Mouse (Mus musculus) thymus, postnatal 10 days (tissue): ENCODE measurements around the gene Hmgcs2.

ENCODE experiments used
- DNase-seq, 2 experiments: peaks; one replicate each; pipeline ENCODE4 v3.0.0; 2021; ENCODE audit warnings: low spot score in 2 of 2

Gene Hmgcs2

GRCm38 (mm10) chr3:98336661-98337654 lies 56.7 kb downstream of the Hmgcs2 start:
- no peak for DNase-seq

- DNase-seq = peak; percentile 40 to 51
Observed at GRCm38 (mm10) chr3:98338584-98339041, 58.4 kb downstream of the Hmgcs2 start.

- DNase-seq = peak; percentile 35 to 51
Observed at GRCm38 (mm10) chr3:98339097-98339705, 59.0 kb downstream of the Hmgcs2 start.

- DNase-seq = peak; percentile 76 to 78
Observed at GRCm38 (mm10) chr3:98339706-98340109, 59.5 kb downstream of the Hmgcs2 start, which contains the start of gene Phgdh. Phgdh (minus strand) TSS chr3:98339990.

- no peak for DNase-seq
Observed at GRCm38 (mm10) chr3:98340818-98341594, 60.8 kb downstream of the Hmgcs2 start.

GRCm38 (mm10) chr3:98343235-98343634 lies 63.0 kb downstream of the Hmgcs2 start:
- no peak for DNase-seq

GRCm38 (mm10) chr3:98348106-98348505 lies 67.9 kb downstream of the Hmgcs2 start:
- peak in 1 of 2 experiments; percentile 33 for DNase-seq

GRCm38 (mm10) chr3:98348705-98349104 lies 68.5 kb downstream of the Hmgcs2 start:
- no peak for DNase-seq

- peak in 1 of 2 experiments; percentile 72 for DNase-seq
Observed at GRCm38 (mm10) chr3:98353892-98354291, 73.7 kb downstream of the Hmgcs2 start.

GRCm38 (mm10) chr3:98355344-98356025 lies 75.2 kb downstream of the Hmgcs2 start:
- no peak for DNase-seq

GRCm38 (mm10) chr3:98356026-98356365 lies 75.8 kb downstream of the Hmgcs2 start:
- DNase-seq = no peak

GRCm38 (mm10) chr3:98356632-98357370 lies 76.6 kb downstream of the Hmgcs2 start:
- no peak for DNase-seq
